Mouse (Mus musculus): ENCODE results near the gene Maneal. TPM values are rescaled to one million over a fixed set of nuclear protein-coding genes. Genes with fewer than 3 reads are reported as not detected.

Gene Maneal
- polyA plus RNA-seq, 1 experiment from 2014 or later, result 16.9 TPM

DNA sequence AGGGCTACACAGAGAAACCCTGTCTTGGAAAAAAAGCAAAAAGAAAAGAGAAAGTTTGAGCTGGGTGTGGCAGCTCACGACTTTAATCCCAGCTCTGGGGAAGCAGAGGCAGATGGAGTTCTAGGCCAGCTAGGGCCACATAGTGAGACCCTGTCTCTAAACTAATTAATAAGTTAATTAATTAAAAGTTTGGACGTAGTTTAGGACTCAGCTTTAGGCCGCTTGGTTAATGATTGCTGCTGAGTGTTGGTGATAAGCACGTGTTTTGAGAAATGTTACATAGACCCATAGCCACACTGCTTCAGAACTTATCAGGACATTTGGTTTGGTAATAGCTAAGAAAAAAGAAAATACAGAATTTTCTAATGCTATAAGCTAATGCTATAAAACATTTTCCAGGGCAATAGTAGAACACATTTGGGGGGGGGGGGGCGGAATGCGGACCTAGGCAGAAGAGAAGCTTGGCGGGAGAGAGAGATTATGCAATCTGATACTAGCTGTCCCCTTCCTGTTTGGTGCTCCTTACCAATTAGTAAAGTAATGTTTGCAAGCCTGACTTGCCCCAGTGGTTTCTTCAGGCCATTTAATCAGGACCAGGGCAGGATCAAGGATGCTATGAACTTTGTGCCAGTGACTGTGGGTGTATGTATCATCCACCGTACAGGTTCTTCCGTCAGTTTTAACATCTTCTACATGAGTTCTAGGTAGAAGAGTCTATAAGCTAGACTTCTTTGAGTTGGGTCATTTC, 52.7 kb downstream of the Maneal start:
- no peak overlapping the region for H3K4me3 ChIP-seq (replicated peaks; ENCODE audit: low read depth, low read length)
- no peak overlapping the region for H3K4me2 ChIP-seq (ENCODE audit: low read length)
- DNase-seq (no peak), ATAC-seq (ENCODE audit: low FRiP score, low TSS enrichment) (no peak)
- peaks cover 55% of the 10 kb centered on the region for H3K36me3 ChIP-seq (ENCODE audit: control insufficient read depth, insufficient read depth, low read length)
- 95% methylated on average over 9 of the region's 9 CpGs for WGBS
- no peaks in the 10 kb centered on the region for H3K27me3 ChIP-seq (ENCODE audit: control insufficient read depth, insufficient read depth, low read length)
- H3K9ac ChIP-seq (replicated peaks; ENCODE audit: low read length), result no peak overlapping the region
- H3K27ac ChIP-seq (replicated peaks; ENCODE audit: low read depth, low read length), result no peak overlapping the region
- peaks cover 4% of the 10 kb centered on the region; the same call in 1 of the 2 replicates for H3K4me1 ChIP-seq (ENCODE audit: control insufficient read depth, insufficient read depth, low read length)
- no peaks in the 10 kb centered on the region for H3K9me3 ChIP-seq (ENCODE audit: control insufficient read depth, low read length)

DNA sequence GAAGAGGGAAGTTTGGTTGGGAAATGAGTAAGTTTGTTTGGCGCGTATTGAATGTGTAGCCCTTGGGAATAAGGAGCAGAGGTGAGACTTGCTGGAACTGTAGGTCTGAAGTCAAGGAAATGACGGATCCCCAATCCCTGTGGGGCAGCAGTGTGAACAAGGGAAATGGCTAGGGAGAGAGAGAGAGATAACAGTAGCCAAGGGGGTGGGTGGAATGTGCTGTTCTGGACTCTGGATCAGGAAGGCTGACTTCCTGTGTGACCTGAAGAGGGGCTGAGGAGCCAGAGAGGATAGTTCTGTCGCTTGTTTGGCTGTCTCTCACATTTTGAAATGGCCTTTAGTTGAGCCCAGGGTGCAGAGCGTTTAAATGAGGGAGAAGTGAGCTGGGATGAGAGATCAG, 53.5 kb downstream of the Maneal start:
- 91% methylated on average over 5 of the region's 5 CpGs for WGBS
- Histone ChIP-seq H3K4me2 (ENCODE audit: low read length) (no peak overlapping the region), H3K36me3 (ENCODE audit: control insufficient read depth, insufficient read depth, low read length) (peaks cover 55% of the 10 kb centered on the region), H3K27me3 (ENCODE audit: control insufficient read depth, insufficient read depth, low read length) (no peaks in the 10 kb centered on the region), H3K9ac (replicated peaks; ENCODE audit: low read length) (no peak overlapping the region), H3K27ac (replicated peaks; ENCODE audit: low read depth, low read length) (no peak overlapping the region), H3K9me3 (ENCODE audit: control insufficient read depth, low read length) (no peaks in the 10 kb centered on the region), H3K4me3 (replicated peaks; ENCODE audit: low read depth, low read length) (no peak overlapping the region), H3K4me1 (ENCODE audit: control insufficient read depth, insufficient read depth, low read length) (peaks cover 5% of the 10 kb centered on the region)
- DNase-seq (no peak), ATAC-seq (ENCODE audit: low FRiP score, low TSS enrichment) (no peak)

Other genes with a start within 250 kb of the Maneal start
- gene Pou3f1, start 205.4 kb downstream of the Maneal start, polyA plus RNA-seq (2014; fragmentation: Nextera tagmentation; extraction: Ambion mirVana), result 21.7 and 22.6 TPM in 2 replicates
- gene Utp11, start 168.6 kb downstream of the Maneal start, polyA plus RNA-seq (2014; fragmentation: Nextera tagmentation; extraction: Ambion mirVana), result 37.6 and 38.2 TPM in 2 replicates
- 0.73 and 1.8 TPM in 2 replicates for gene Fhl3, start 161.5 kb downstream of the Maneal start, polyA plus RNA-seq (2014; fragmentation: Nextera tagmentation; extraction: Ambion mirVana)
- gene Sf3a3, start 147.4 kb downstream of the Maneal start, polyA plus RNA-seq (2014; fragmentation: Nextera tagmentation; extraction: Ambion mirVana), result 94.9 and 116 TPM in 2 replicates
- gene Inpp5b, start 120.3 kb downstream of the Maneal start, polyA plus RNA-seq (2014; fragmentation: Nextera tagmentation; extraction: Ambion mirVana), result 16.4 and 26.4 TPM in 2 replicates
- gene Mtf1, start 60.1 kb downstream of the Maneal start, polyA plus RNA-seq (2014; fragmentation: Nextera tagmentation; extraction: Ambion mirVana), result 11.4 and 13.4 TPM in 2 replicates
- gene Yrdc, start 11.5 kb downstream of the Maneal start, polyA plus RNA-seq (2014; fragmentation: Nextera tagmentation; extraction: Ambion mirVana), result 57.3 and 59.1 TPM in 2 replicates
- gene 1110065P20Rik, start 11.0 kb downstream of the Maneal start, polyA plus RNA-seq (2014; fragmentation: Nextera tagmentation; extraction: Ambion mirVana), result 85.1 and 110 TPM in 2 replicates
- gene Epha10, start 18.7 kb upstream of the Maneal start, polyA plus RNA-seq (2014; fragmentation: Nextera tagmentation; extraction: Ambion mirVana), result 9.6 and 10.7 TPM in 2 replicates
- gene 9930104L06Rik, start 74.9 kb upstream of the Maneal start, polyA plus RNA-seq (2014; fragmentation: Nextera tagmentation; extraction: Ambion mirVana), result 4.9 and 5.6 TPM in 2 replicates
- 22.8 and 34.7 TPM in 2 replicates for gene Cdca8, start 77.1 kb upstream of the Maneal start, polyA plus RNA-seq (2014; fragmentation: Nextera tagmentation; extraction: Ambion mirVana)
- 1.7 and 3.2 TPM in 2 replicates for gene Rspo1, start 124.3 kb upstream of the Maneal start, polyA plus RNA-seq (2014; fragmentation: Nextera tagmentation; extraction: Ambion mirVana)
- 67.3 and 88.9 TPM in 2 replicates for gene Gnl2, start 154.4 kb upstream of the Maneal start, polyA plus RNA-seq (2014; fragmentation: Nextera tagmentation; extraction: Ambion mirVana)
- gene Dnali1, start 203.5 kb upstream of the Maneal start, polyA plus RNA-seq (2014; fragmentation: Nextera tagmentation; extraction: Ambion mirVana), result 0.92 and 1.0 TPM in 2 replicates
- gene Snip1, start 204.5 kb upstream of the Maneal start, polyA plus RNA-seq (2014; fragmentation: Nextera tagmentation; extraction: Ambion mirVana), result 27.7 and 31.2 TPM in 2 replicates
- gene Meaf6, start 223.0 kb upstream of the Maneal start, polyA plus RNA-seq (2014; fragmentation: Nextera tagmentation; extraction: Ambion mirVana), result 171 and 183 TPM in 2 replicates